Mouse (Mus musculus) olfactory bulb, adult 2 months (tissue): ENCODE data around the gene Zc3h7b.

ENCODE experiments used
- CTCF ChIP-seq: fragments of 200-500 bp; IDR thresholded peaks from 2 replicates; pipeline ENCODE4 v1.5.1; 2012; ENCODE audit warnings: low read depth, mild to moderate bottlenecking, low read length, moderate library complexity; ENCODE audit not compliant: insufficient read depth
- POLR2A ChIP-seq: fragments of 200-500 bp; IDR thresholded peaks from 2 replicates; pipeline ENCODE4 v1.6.1; 2012; ENCODE audit warnings: mild to moderate bottlenecking, low read depth, low read length, moderate library complexity; ENCODE audit not compliant: insufficient read depth

- TF ChIP-seq CTCF: no peak
- TF ChIP-seq POLR2A: no peak
Observed at GRCm38 (mm10) chr15:81838554-81839235, 93.8 kb downstream of the Zc3h7b start.
